Mouse (Mus musculus): Measurements from ENCODE around the gene Prrx2.
"Not testable (repeated sequence)": the region's sequence is repeated elsewhere in the genome, so short reads cannot be mapped to it uniquely, and the experiment has no call there.

The Prrx2 gene

GRCm38 (mm10) chr2:30912291-30912773, 77.6 kb downstream of the Prrx2 start:
- no peak for DNase-seq (ENCODE audit: low spot score in 2 of 2)

- no peak for DNase-seq (ENCODE audit: low spot score in 2 of 2)
Measured at GRCm38 (mm10) chr2:30913022-30913421, 78.2 kb downstream of the Prrx2 start.

GRCm38 (mm10) chr2:30914836-30915235, 80.1 kb downstream of the Prrx2 start:
- no peak for DNase-seq (ENCODE audit: low spot score in 2 of 2)

GRCm38 (mm10) chr2:30915376-30915775, 80.6 kb downstream of the Prrx2 start:
- no peak for DNase-seq (ENCODE audit: low spot score in 2 of 2)

GRCm38 (mm10) chr2:30915933-30916332, 81.2 kb downstream of the Prrx2 start:
- DNase-seq (ENCODE audit: low spot score in 2 of 2) = not testable (repeated sequence)

- peak in 1 of 2 experiments; percentile 29 for DNase-seq (ENCODE audit: low spot score in 2 of 2)
Measured at GRCm38 (mm10) chr2:30917649-30918048, 82.9 kb downstream of the Prrx2 start.

GRCm38 (mm10) chr2:30918126-30918525, 83.4 kb downstream of the Prrx2 start:
- no peak for DNase-seq (ENCODE audit: low spot score in 2 of 2)

GRCm38 (mm10) chr2:30918780-30919329, 84.1 kb downstream of the Prrx2 start:
- no peak for DNase-seq (ENCODE audit: low spot score in 2 of 2)

GRCm38 (mm10) chr2:30920216-30920615, 85.4 kb downstream of the Prrx2 start:
- DNase-seq (ENCODE audit: low spot score in 2 of 2) = peak; percentile 46 to 47

GRCm38 (mm10) chr2:30923099-30923498, 88.3 kb downstream of the Prrx2 start:
- no peak for DNase-seq (ENCODE audit: low spot score in 2 of 2)

GRCm38 (mm10) chr2:30925181-30925580, 90.4 kb downstream of the Prrx2 start:
- DNase-seq (ENCODE audit: low spot score in 2 of 2) = no peak

- DNase-seq (ENCODE audit: low spot score in 2 of 2) = no peak
Measured at GRCm38 (mm10) chr2:30926381-30926780, 91.6 kb downstream of the Prrx2 start.

GRCm38 (mm10) chr2:30927151-30927781, 92.5 kb downstream of the Prrx2 start:
- no peak for DNase-seq (ENCODE audit: low spot score in 2 of 2)

- DNase-seq (ENCODE audit: low spot score in 2 of 2) = peak in 1 of 2 experiments; percentile 76
Measured at GRCm38 (mm10) chr2:30927844-30928628, 93.3 kb downstream of the Prrx2 start.

- peak in 1 of 2 experiments; percentile 30 for DNase-seq (ENCODE audit: low spot score in 2 of 2)
Measured at GRCm38 (mm10) chr2:30928893-30929482, 94.2 kb downstream of the Prrx2 start.

- peak in 1 of 2 experiments; percentile 78 for DNase-seq (ENCODE audit: low spot score in 2 of 2)
Measured at GRCm38 (mm10) chr2:30929483-30930045, 94.8 kb downstream of the Prrx2 start, which contains the start of gene Ptges. Gene Ptges, minus strand, starts transcription at chr2:30929863.

- DNase-seq (ENCODE audit: low spot score in 2 of 2) = not testable (repeated sequence)
Measured at GRCm38 (mm10) chr2:30930846-30931245, 96.1 kb downstream of the Prrx2 start.

Data from left cerebral cortex, adult 9 months (tissue).